Mouse (Mus musculus): ENCODE measurements at regions not wholly inside any gene's neighbourhood (a gene's known extent, or its start where the extent isn't known, plus 50 kb on each side); places are given as distances from the start of the nearest gene placed in this dataset.
A peak's percentile ranks its signal among the peaks of the same experiment; 100 is the strongest.
"Not testable (repeated sequence)": the region's sequence is repeated elsewhere in the genome, so short reads cannot be mapped to it uniquely, and the experiment has no call there.

DNA sequence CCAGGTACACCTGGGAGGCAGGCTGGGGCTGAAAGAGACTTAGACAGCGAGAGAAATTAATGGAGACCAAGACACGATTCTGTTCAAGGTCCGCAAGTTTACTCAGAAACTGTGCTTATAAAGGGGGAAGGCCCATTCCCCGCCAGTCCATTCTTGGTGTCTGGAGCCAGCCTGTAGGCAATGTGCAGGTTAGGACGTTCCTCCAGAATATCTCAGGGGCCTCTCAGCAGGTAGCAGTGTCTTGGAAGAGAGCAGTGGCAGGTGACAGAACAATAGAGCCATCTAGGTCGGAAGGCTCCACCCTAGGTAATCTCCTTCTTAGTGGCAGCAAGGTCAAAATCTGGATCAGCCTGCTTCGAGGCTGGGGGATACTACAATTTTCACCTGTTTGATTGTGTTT, 147.6 kb upstream of the Gm37988 start:
- not testable (repeated sequence) for H3K9me3 ChIP-seq (ENCODE audit: control insufficient read depth, low read length); H3K36me3 ChIP-seq (ENCODE audit: control insufficient read depth, insufficient read depth, low read length); H3K27ac ChIP-seq (ENCODE audit: low read depth, low read length); ATAC-seq (ENCODE audit: low FRiP score, low TSS enrichment); H3K4me3 ChIP-seq (ENCODE audit: low read length); H3K4me1 ChIP-seq (ENCODE audit: control insufficient read depth, insufficient read depth, low read length); H3K4me2 ChIP-seq (replicated peaks; ENCODE audit: low read depth, low read length); H3K27me3 ChIP-seq (ENCODE audit: control insufficient read depth, insufficient read depth, low read length); H3K9ac ChIP-seq (ENCODE audit: low read depth, low read length)
- WGBS, result 86% methylated on average over 7 of the region's 7 CpGs

DNA sequence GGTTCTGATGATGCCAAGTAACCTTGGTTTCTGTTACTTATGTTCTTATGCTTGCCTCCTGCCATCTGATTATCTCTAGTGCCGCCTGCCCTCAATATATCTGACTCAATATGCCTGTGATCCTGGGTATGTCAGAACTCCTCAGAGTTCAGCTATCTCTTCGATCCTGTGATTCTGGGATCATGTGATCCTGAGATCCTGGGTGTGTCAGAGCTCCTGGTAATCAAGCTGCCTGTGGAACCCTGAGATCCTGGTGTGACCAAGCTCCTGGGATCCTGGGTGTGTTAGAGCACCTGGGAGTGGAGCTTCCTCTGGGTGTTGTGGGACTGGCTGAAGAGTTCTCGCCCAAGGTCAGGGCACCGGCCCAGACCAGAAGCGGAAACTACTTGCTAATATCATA, 147.1 kb upstream of the Gm37988 start:
- ATAC-seq (ENCODE audit: low FRiP score, low TSS enrichment); H3K9me3 ChIP-seq (ENCODE audit: control insufficient read depth, low read length); H3K36me3 ChIP-seq (ENCODE audit: control insufficient read depth, insufficient read depth, low read length); H3K27me3 ChIP-seq (ENCODE audit: control insufficient read depth, insufficient read depth, low read length); H3K9ac ChIP-seq (ENCODE audit: low read depth, low read length); H3K4me2 ChIP-seq (replicated peaks; ENCODE audit: low read depth, low read length); H3K4me3 ChIP-seq (ENCODE audit: low read length); H3K27ac ChIP-seq (ENCODE audit: low read depth, low read length); H3K4me1 ChIP-seq (ENCODE audit: control insufficient read depth, insufficient read depth, low read length): not testable (repeated sequence)
- 91% methylated on average over 5 of the region's 5 CpGs for WGBS

DNA sequence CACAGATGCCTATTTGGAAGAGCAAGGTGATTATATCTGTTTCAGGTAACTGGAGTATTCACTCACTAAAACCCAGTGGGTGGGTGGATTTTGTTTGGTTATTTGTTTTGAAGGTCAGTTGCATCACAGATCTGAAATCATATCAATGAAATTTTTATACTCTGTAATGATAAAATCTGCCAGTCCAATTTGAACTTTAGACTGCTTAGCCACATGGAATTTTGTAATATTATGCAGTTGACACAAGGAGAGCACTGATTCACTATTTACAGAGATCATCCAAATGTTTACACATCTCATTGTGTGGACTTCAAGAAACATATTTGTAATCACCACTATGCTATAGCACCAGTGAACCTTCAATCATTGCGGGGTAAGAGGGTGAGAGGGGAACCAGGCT, 145.9 kb upstream of the Gm37988 start:
- no peak overlapping the region for H3K4me3 ChIP-seq (ENCODE audit: low read length)
- WGBS, result 98% methylated on average over 1 of the region's 1 CpGs
- ATAC-seq (ENCODE audit: low FRiP score, low TSS enrichment), result no peak

DNA sequence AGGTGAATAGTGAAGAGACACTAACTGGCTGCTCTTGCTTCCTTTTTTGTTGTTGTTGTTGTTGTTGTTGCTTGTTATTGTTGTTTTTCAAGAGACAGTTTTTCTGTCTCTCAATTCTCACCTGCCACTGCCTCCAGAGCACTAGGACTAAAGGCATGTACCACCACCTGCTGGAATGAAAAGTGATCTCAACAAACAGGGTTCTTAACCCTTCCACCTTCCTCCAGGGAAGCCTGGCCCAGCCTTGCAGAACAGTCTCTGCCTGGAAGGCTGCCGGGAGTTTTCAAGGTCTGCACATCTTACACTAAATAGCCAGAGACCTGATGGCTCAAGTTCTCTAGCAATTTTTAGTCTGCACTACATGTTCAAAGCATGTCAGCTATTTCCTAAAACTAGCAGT, 138.0 kb upstream of the Gm37988 start:
- no peaks in the 10 kb centered on the region for H3K27me3 ChIP-seq (ENCODE audit: control insufficient read depth, insufficient read depth, low read length)
- peaks cover 18% of the 10 kb centered on the region; the same call in 1 of the 2 replicates for H3K4me1 ChIP-seq (ENCODE audit: control insufficient read depth, insufficient read depth, low read length)
- H3K4me3 ChIP-seq (ENCODE audit: low read length), result no peak overlapping the region
- no peaks in the 10 kb centered on the region for H3K9me3 ChIP-seq (ENCODE audit: control insufficient read depth, low read length)
- no peaks in the 10 kb centered on the region for H3K36me3 ChIP-seq (ENCODE audit: control insufficient read depth, insufficient read depth, low read length)
- WGBS, result 48% methylated on average over 1 of the region's 1 CpGs
- no peak overlapping the region for H3K4me2 ChIP-seq (replicated peaks; ENCODE audit: low read depth, low read length)
- no peak overlapping the region for H3K9ac ChIP-seq (ENCODE audit: low read depth, low read length)
- ATAC-seq (ENCODE audit: low FRiP score, low TSS enrichment), result no peak
- H3K27ac ChIP-seq (ENCODE audit: low read depth, low read length), result no peak overlapping the region

More for the DNA sequence above, 145.9 kb upstream of the Gm37988 start:
- H3K9ac ChIP-seq (ENCODE audit: low read depth, low read length), result no peak overlapping the region
- H3K36me3 ChIP-seq (ENCODE audit: control insufficient read depth, insufficient read depth, low read length), result no peaks in the 10 kb centered on the region
- H3K9me3 ChIP-seq (ENCODE audit: control insufficient read depth, low read length), result no peaks in the 10 kb centered on the region
- no peak overlapping the region for H3K27ac ChIP-seq (ENCODE audit: low read depth, low read length)
- no peaks in the 10 kb centered on the region for H3K4me1 ChIP-seq (ENCODE audit: control insufficient read depth, insufficient read depth, low read length)
- no peak overlapping the region for H3K4me2 ChIP-seq (replicated peaks; ENCODE audit: low read depth, low read length)
- H3K27me3 ChIP-seq (ENCODE audit: control insufficient read depth, insufficient read depth, low read length), result no peaks in the 10 kb centered on the region

DNA sequence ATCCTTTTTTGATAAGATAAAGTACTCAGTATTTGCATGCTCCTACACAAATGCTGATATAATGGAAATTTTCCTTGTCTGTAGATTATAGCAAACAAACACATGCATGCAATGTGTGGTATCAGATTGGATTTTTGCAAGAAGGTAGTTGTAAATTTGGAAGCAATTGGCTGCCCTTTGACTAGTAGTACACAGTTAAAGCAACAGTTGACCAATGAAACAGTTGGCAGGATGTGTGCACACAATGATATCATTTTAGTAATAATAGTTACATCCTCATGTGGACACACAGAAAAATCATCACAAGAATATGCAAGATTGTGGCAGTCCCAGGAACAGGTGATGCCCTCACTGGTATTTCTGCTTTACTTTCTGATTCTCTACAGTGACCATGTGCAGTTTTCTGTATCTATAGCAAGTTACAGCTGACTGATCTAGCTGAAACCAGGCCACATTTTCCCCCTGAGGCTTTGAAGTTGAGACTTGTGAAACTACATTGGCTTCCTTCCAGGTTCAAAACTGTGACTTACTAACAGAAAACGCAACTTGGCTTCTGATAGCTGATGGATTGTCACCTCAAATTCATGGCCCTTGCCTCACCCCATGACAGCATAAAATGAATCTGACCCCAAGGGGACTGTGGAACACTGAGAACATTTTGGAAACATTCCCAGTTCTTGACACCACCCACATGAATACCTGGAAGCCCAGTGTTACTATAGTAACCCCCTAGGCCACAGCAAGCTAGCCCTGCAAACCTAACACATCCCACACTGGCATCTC, 136.3 kb upstream of the Gm37988 start:
- H3K27me3 ChIP-seq (ENCODE audit: control insufficient read depth, insufficient read depth, low read length), result no peaks in the 10 kb centered on the region
- no peaks in the 10 kb centered on the region for H3K9me3 ChIP-seq (ENCODE audit: control insufficient read depth, low read length)
- H3K36me3 ChIP-seq (ENCODE audit: control insufficient read depth, insufficient read depth, low read length), result no peaks in the 10 kb centered on the region
- H3K4me3 ChIP-seq (ENCODE audit: low read length), result no peak overlapping the region
- H3K4me2 ChIP-seq (replicated peaks; ENCODE audit: low read depth, low read length), result no peak overlapping the region
- no peak overlapping the region for H3K27ac ChIP-seq (ENCODE audit: low read depth, low read length)
- peak; percentile 80 for ATAC-seq (ENCODE audit: low FRiP score, low TSS enrichment)
- peaks cover 18% of the 10 kb centered on the region; the same call in 1 of the 2 replicates for H3K4me1 ChIP-seq (ENCODE audit: control insufficient read depth, insufficient read depth, low read length)
- no peak overlapping the region for H3K9ac ChIP-seq (ENCODE audit: low read depth, low read length)
- 7% methylated on average over 1 of the region's 1 CpGs for whole genome bisulfite sequencing

DNA sequence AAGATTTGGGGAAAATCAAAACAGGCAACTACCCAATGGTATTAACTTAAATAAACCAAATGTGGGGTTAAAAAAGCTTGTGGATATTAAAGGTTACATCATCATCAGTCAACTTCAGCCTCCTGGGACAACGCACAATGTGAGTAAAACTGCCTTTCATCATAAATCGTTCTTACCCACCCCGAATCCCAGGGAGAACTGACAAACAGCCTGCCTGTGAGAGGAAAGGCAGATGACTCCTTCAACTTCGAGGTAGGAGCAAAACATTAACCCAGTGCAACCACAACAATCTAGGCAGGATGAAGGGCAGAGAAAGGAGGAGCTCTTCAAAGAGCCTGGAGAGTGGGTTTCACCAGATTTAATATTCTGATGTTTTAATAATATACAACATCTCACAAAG, 135.3 kb upstream of the Gm37988 start:
- H3K4me2 ChIP-seq (replicated peaks; ENCODE audit: low read depth, low read length), result no peak overlapping the region
- peaks cover 18% of the 10 kb centered on the region; the same call in 1 of the 2 replicates for H3K4me1 ChIP-seq (ENCODE audit: control insufficient read depth, insufficient read depth, low read length)
- no peaks in the 10 kb centered on the region for H3K27me3 ChIP-seq (ENCODE audit: control insufficient read depth, insufficient read depth, low read length)
- H3K36me3 ChIP-seq (ENCODE audit: control insufficient read depth, insufficient read depth, low read length), result no peaks in the 10 kb centered on the region
- no peak overlapping the region for H3K9ac ChIP-seq (ENCODE audit: low read depth, low read length)
- no peak overlapping the region for H3K4me3 ChIP-seq (ENCODE audit: low read length)
- no peak overlapping the region for H3K27ac ChIP-seq (ENCODE audit: low read depth, low read length)
- WGBS, result 11% methylated on average over 4 of the region's 4 CpGs
- no peak for ATAC-seq (ENCODE audit: low FRiP score, low TSS enrichment)
- H3K9me3 ChIP-seq (ENCODE audit: control insufficient read depth, low read length), result no peaks in the 10 kb centered on the region

DNA sequence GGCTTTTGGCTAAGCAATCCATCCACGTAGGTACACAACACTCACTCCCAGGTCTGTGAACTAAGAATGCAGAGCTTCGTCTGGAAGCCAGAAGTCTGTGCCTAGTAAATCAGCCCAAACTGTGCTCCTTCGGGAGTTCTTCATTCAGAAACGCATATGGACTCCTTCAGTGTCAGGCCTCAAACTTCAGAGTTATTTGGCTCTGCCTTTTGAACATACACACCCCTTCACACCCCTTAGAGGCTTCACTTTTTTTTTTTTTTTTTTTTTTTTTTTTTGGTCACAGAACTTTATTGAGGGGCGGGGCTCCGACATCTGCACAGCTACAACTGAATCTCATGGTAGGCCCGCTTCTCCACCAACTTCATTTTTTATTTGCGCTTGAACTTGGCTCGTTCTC, 120.1 kb upstream of the Gm37988 start:
- ATAC-seq (ENCODE audit: low FRiP score, low TSS enrichment), result peak; percentile 68
- H3K4me1 ChIP-seq (ENCODE audit: control insufficient read depth, insufficient read depth, low read length), result no peaks in the 10 kb centered on the region
- H3K27me3 ChIP-seq (ENCODE audit: control insufficient read depth, insufficient read depth, low read length), result no peaks in the 10 kb centered on the region
- no peak overlapping the region for H3K4me2 ChIP-seq (replicated peaks; ENCODE audit: low read depth, low read length)
- no peak overlapping the region for H3K9ac ChIP-seq (ENCODE audit: low read depth, low read length)
- H3K27ac ChIP-seq (ENCODE audit: low read depth, low read length), result no peak overlapping the region
- 82% methylated on average over 9 of the region's 9 CpGs for WGBS
- H3K9me3 ChIP-seq (ENCODE audit: control insufficient read depth, low read length), result no peaks in the 10 kb centered on the region
- H3K36me3 ChIP-seq (ENCODE audit: control insufficient read depth, insufficient read depth, low read length), result no peaks in the 10 kb centered on the region
- no peak overlapping the region for H3K4me3 ChIP-seq (ENCODE audit: low read length)

DNA sequence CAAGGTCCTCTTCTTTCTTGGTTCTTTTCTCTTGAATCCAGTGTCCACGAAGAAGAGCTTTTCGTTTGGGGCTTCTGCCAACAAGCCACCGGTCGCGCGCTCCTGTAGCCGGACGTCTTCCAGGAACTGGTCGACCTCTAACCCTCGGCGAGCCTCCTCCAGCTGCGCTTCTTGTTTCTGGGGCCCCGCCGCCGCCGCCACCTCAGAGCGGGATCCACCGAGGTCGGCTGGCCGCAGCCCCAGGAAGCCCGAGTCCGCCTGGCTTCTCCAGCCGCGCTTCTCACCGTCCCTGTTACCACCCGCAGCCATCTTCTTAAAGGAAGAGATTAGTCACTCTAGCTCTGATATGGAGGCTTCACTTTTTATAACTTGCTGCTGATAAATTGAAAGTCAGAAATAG, 118.6 kb upstream of the Gm37988 start:
- no peak for ATAC-seq (ENCODE audit: low FRiP score, low TSS enrichment)
- Histone ChIP-seq H3K27ac (ENCODE audit: low read depth, low read length) (no peak overlapping the region), H3K27me3 (ENCODE audit: control insufficient read depth, insufficient read depth, low read length) (no peaks in the 10 kb centered on the region), H3K9me3 (ENCODE audit: control insufficient read depth, low read length) (no peaks in the 10 kb centered on the region), H3K36me3 (ENCODE audit: control insufficient read depth, insufficient read depth, low read length) (no peaks in the 10 kb centered on the region), H3K9ac (ENCODE audit: low read depth, low read length) (no peak overlapping the region), H3K4me1 (ENCODE audit: control insufficient read depth, insufficient read depth, low read length) (no peaks in the 10 kb centered on the region), H3K4me2 (replicated peaks; ENCODE audit: low read depth, low read length) (peak overlapping the region; percentile 40), H3K4me3 (ENCODE audit: low read length) (peak overlapping the region; percentile 27; the same call in 1 of the 2 replicates)
- 45% methylated on average over 26 of the region's 26 CpGs for WGBS

DNA sequence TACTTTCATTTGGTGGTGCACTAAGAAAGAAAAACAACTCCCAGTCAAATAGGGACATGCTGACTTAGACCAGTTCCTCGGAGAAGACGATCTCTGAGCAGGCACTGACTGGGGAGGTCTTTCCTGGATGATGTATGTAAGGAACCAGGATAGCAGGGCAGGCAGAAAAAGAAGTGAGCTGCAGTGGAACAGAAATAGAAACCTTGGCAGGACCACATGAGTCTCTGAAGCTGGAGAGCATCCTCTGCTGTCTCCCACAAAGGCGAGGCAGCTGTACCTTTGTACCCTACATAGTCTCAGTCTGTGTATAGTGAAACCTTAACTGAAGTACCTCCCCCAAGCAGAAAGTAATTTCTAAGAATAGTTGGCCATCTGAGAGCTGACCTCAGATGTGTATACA, 104.4 kb upstream of the Gm37988 start:
- WGBS, result 79% methylated on average over 3 of the region's 3 CpGs
- ATAC-seq (ENCODE audit: low FRiP score, low TSS enrichment), result no peak
- no peak overlapping the region for H3K4me3 ChIP-seq (ENCODE audit: low read length)
- H3K27me3 ChIP-seq (ENCODE audit: control insufficient read depth, insufficient read depth, low read length), result no peaks in the 10 kb centered on the region
- H3K4me1 ChIP-seq (ENCODE audit: control insufficient read depth, insufficient read depth, low read length), result no peaks in the 10 kb centered on the region
- no peak overlapping the region for H3K27ac ChIP-seq (ENCODE audit: low read depth, low read length)
- no peak overlapping the region for H3K4me2 ChIP-seq (replicated peaks; ENCODE audit: low read depth, low read length)
- no peaks in the 10 kb centered on the region for H3K36me3 ChIP-seq (ENCODE audit: control insufficient read depth, insufficient read depth, low read length)
- no peak overlapping the region for H3K9ac ChIP-seq (ENCODE audit: low read depth, low read length)
- H3K9me3 ChIP-seq (ENCODE audit: control insufficient read depth, low read length), result no peaks in the 10 kb centered on the region

Data from kidney, embryonic 14.5 days (tissue).